Mouse (Mus musculus) heart, embryonic 12.5 days (tissue): ENCODE measurements around the gene Tmem38b. TPM values are rescaled to one million over a fixed set of nuclear protein-coding genes. Genes with fewer than 3 reads are reported as not detected.
"Not testable (repeated sequence)": the region's sequence is repeated elsewhere in the genome, so short reads cannot be mapped to it uniquely, and the experiment has no call there.

Experiments
- ATAC-seq: fragments of 200-750 bp; cut with Nextera tagmentation; 2 replicates; pipeline ENCODE4 v1.8.0; 2017; ENCODE audit warnings: moderate TSS enrichment, moderate library complexity; ENCODE audit not compliant: insufficient number of reproducible peaks, low FRiP score
- H3K27ac ChIP-seq: fragments of 300-500 bp; sonication (generic); 2 replicates; pipeline ENCODE4 v1.5.1; 2016; ENCODE audit warnings: mild to moderate bottlenecking, moderate library complexity; ENCODE audit not compliant: poor library complexity, severe bottlenecking
- H3K27me3 ChIP-seq: fragments of 300-500 bp; sonication (generic); replicated peaks from 2 replicates; pipeline ENCODE4 v1.6.1; 2016; ENCODE audit warnings: mild to moderate bottlenecking, moderate library complexity
- H3K36me3 ChIP-seq: fragments of 300-500 bp; sonication (generic); 2 replicates; pipeline ENCODE4 v1.6.1; 2016; ENCODE audit warnings: mild to moderate bottlenecking, moderate library complexity
- H3K4me1 ChIP-seq: fragments of 300-500 bp; sonication (generic); replicated peaks from 2 replicates; pipeline ENCODE4 v1.6.1; 2016; ENCODE audit warnings: mild to moderate bottlenecking
- H3K4me2 ChIP-seq: fragments of 300-500 bp; sonication (generic); 2 replicates; pipeline ENCODE4 v1.6.1; 2016; ENCODE audit warnings: mild to moderate bottlenecking, moderate library complexity
- H3K4me3 ChIP-seq: fragments of 300-500 bp; sonication (generic); 2 replicates; pipeline ENCODE4 v1.5.1; 2016; ENCODE audit warnings: mild to moderate bottlenecking
- H3K9ac ChIP-seq: fragments of 300-500 bp; sonication (generic); 2 replicates; pipeline ENCODE4 v1.6.1; 2016; ENCODE audit warnings: mild to moderate bottlenecking, moderate library complexity
- H3K9me3 ChIP-seq: fragments of 300-500 bp; sonication (generic); replicated peaks from 2 replicates; pipeline ENCODE4 v1.6.1; 2016; ENCODE audit warnings: mild to moderate bottlenecking, moderate library complexity
- WGBS: fragments of 180-500 bp; shearing (Covaris S2); methylation state at CpG from one replicate; pipeline ENCODE4 v1.1.7; 2016; 5-methylcytosine and 5-hydroxymethylcytosine counted together
- polyA plus RNA-seq: library from polyadenylated mRNA; unstranded; fragments of >200 nt; fragmentation: Nextera tagmentation; extraction: Ambion mirVana; gene quantifications from 2 replicates; pipeline ENCODE4 v1.2.1, GENCODE M21; 2016

The Tmem38b gene
- polyA plus RNA-seq, 1 experiment from 2014 or later = 13.5 TPM

- ATAC-seq = no peak
- no peak overlapping the region for H3K4me3 ChIP-seq
- WGBS = 23% methylated on average over 7 of the region's 7 CpGs
- 0 out of 2 replicates have a peak overlapping the region, but pooled peaks have one; percentile 6 for H3K4me2 ChIP-seq
- no peak overlapping the region for H3K9ac ChIP-seq
- peak overlapping the region; percentile 77 for H3K27ac ChIP-seq
- no peaks in the 10 kb centered on the region for H3K36me3 ChIP-seq
- no peaks in the 10 kb centered on the region for H3K27me3 ChIP-seq
- peaks cover 30% of the 10 kb centered on the region for H3K4me1 ChIP-seq
- H3K9me3 ChIP-seq = 0 out of 2 replicates have a peak, but pooled peaks cover 3% of the 10 kb centered on the region
Measured at GRCm38 (mm10) chr4:53798896-53799676, 26.8 kb upstream of the Tmem38b start.

DNA sequence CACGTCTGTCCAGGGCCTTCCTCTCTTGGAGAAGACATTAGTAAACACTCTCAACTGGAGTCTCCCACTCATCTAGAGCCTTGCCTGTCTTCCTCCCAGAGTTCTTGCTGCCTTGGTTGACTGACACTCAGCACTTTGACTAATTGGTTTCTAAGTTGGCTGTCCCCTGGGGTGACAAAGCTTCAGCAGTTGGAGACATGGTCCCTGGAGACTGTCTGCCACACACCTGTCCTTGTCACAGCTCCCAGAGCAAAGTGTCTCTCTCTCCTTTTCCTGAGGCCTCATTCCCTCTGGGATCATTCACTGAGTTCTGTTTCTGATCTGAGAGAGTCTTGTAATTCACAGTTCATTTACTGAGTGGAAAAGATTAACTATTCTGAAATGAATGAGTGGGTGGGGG, 26.1 kb upstream of the Tmem38b start:
- H3K9me3 ChIP-seq = 0 out of 2 replicates have a peak, but pooled peaks cover 3% of the 10 kb centered on the region
- 0 out of 2 replicates have a peak overlapping the region, but pooled peaks have one; percentile 6 for H3K4me2 ChIP-seq
- H3K9ac ChIP-seq = no peak overlapping the region
- peaks cover 30% of the 10 kb centered on the region for H3K4me1 ChIP-seq
- H3K4me3 ChIP-seq = no peak overlapping the region
- H3K27me3 ChIP-seq = no peaks in the 10 kb centered on the region
- 11% methylated on average over 1 of the region's 1 CpGs for WGBS
- ATAC-seq = no peak
- no peaks in the 10 kb centered on the region for H3K36me3 ChIP-seq
- peak overlapping the region; percentile 77 for H3K27ac ChIP-seq

GRCm38 (mm10) chr4:53803674-53804073, 22.2 kb upstream of the Tmem38b start:
- not testable (repeated sequence) for H3K27ac ChIP-seq, H3K4me2 ChIP-seq, H3K9ac ChIP-seq, H3K4me3 ChIP-seq, ATAC-seq, H3K27me3 ChIP-seq, H3K36me3 ChIP-seq
- 90% methylated on average over 8 of the region's 8 CpGs for WGBS
- H3K9me3 ChIP-seq = peaks cover 13% of the 10 kb centered on the region
- peaks cover 16% of the 10 kb centered on the region for H3K4me1 ChIP-seq

- not testable (repeated sequence) for H3K4me3 ChIP-seq, H3K4me2 ChIP-seq, H3K36me3 ChIP-seq, H3K27ac ChIP-seq, H3K4me1 ChIP-seq, H3K9ac ChIP-seq, H3K27me3 ChIP-seq, ATAC-seq
- H3K9me3 ChIP-seq = peaks cover 13% of the 10 kb centered on the region
- WGBS = 63% methylated on average over 6 of the region's 6 CpGs
Measured at GRCm38 (mm10) chr4:53806428-53806827, 19.4 kb upstream of the Tmem38b start.

DNA sequence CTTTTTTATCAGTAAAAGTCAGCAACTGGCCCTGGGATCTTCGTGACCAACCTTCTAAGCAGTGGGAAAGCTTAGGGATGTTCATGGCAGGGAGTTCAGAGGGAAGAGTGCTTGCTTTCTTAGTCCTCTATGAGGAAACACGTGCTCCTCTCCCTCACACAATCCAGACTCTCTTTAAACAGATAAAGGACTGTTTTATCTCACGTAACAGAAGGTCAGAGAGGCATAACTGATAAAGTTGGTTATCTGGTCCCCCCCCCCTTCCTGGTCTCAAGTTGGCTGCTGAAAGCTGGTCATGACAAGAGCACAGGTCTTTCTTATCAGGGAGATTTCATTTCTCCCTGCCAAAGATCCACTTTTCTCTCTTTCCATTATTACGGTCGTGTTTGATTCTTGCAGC, 7.5 kb upstream of the Tmem38b start:
- H3K9ac ChIP-seq = no peak overlapping the region
- H3K4me2 ChIP-seq = no peak overlapping the region
- H3K27ac ChIP-seq = no peak overlapping the region
- no peak for ATAC-seq
- peaks cover 5% of the 10 kb centered on the region for H3K4me1 ChIP-seq
- WGBS = 12% methylated on average over 5 of the region's 5 CpGs
- H3K27me3 ChIP-seq = no peaks in the 10 kb centered on the region; the same call in 1 of the 2 replicates
- H3K9me3 ChIP-seq = no peaks in the 10 kb centered on the region
- no peaks in the 10 kb centered on the region for H3K36me3 ChIP-seq
- H3K4me3 ChIP-seq = no peak overlapping the region

- H3K36me3 ChIP-seq = no peaks in the 10 kb centered on the region
- H3K27ac ChIP-seq = no peak overlapping the region
- H3K9me3 ChIP-seq = no peaks in the 10 kb centered on the region
- H3K4me2 ChIP-seq = no peak overlapping the region
- ATAC-seq = no peak
- no peaks in the 10 kb centered on the region for H3K4me1 ChIP-seq
- H3K9ac ChIP-seq = no peak overlapping the region
- H3K27me3 ChIP-seq = no peaks in the 10 kb centered on the region
- no peak overlapping the region for H3K4me3 ChIP-seq
- 56% methylated on average over 6 of the region's 6 CpGs for WGBS
Measured at GRCm38 (mm10) chr4:53823697-53824096, 2.1 kb upstream of the Tmem38b start.

- no peaks in the 10 kb centered on the region for H3K9me3 ChIP-seq
- 62% methylated on average over 4 of the region's 4 CpGs for WGBS
Measured at GRCm38 (mm10) chr4:53824831-53825230, 1.0 kb upstream of the Tmem38b start.

GRCm38 (mm10) chr4:53826641-53827248, 900 bp downstream of the Tmem38b start:
- Histone ChIP-seq H3K36me3 (no peaks in the 10 kb centered on the region), H3K27me3 (no peaks in the 10 kb centered on the region), H3K9ac (peak overlapping the region; percentile 82), H3K4me3 (peak overlapping the region; percentile 75), H3K9me3 (no peaks in the 10 kb centered on the region), H3K4me2 (peak overlapping the region; percentile 69), H3K4me1 (no peaks in the 10 kb centered on the region), H3K27ac (0 out of 2 replicates have a peak overlapping the region, but pooled peaks have one; percentile 50)
- 7% methylated on average over 11 of the region's 11 CpGs for WGBS
- no peak for ATAC-seq

More at GRCm38 (mm10) chr4:53824831-53825230, 1.0 kb upstream of the Tmem38b start:
- H3K27me3 ChIP-seq = no peaks in the 10 kb centered on the region
- no peak for ATAC-seq
- no peak overlapping the region for H3K4me2 ChIP-seq
- no peak overlapping the region for H3K27ac ChIP-seq
- no peaks in the 10 kb centered on the region for H3K4me1 ChIP-seq
- H3K4me3 ChIP-seq = no peak overlapping the region
- H3K9ac ChIP-seq = no peak overlapping the region
- no peaks in the 10 kb centered on the region for H3K36me3 ChIP-seq

DNA sequence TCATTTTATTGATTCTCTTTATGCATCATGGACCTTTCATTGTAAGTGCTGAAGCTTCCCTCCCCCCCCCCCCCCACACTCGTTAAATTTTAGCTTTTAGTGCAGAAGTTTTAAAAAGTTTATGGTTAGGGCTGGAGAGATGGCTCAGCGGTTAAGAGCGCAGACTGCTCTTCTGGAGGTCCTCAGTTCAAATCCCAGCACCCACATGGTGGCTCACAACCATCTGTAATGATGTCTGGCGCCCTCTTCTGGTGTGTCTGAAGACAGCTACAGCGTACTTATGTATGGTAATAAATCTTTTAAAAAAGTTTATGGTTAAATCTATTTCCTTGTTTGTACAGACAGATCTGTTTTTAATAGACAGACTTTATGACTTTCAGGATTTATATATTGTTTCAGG, 2.0 kb downstream of the Tmem38b start:
- Histone ChIP-seq H3K9ac (no peak overlapping the region), H3K36me3 (no peaks in the 10 kb centered on the region), H3K27ac (no peak overlapping the region), H3K4me1 (peaks cover 9% of the 10 kb centered on the region), H3K9me3 (no peaks in the 10 kb centered on the region), H3K27me3 (no peaks in the 10 kb centered on the region), H3K4me3 (no peak overlapping the region), H3K4me2 (no peak overlapping the region)
- ATAC-seq = no peak
- 79% methylated on average over 5 of the region's 5 CpGs for WGBS

GRCm38 (mm10) chr4:53828914-53829313, 3.1 kb downstream of the Tmem38b start:
- Histone ChIP-seq H3K27ac (no peak overlapping the region), H3K36me3 (no peaks in the 10 kb centered on the region), H3K9ac (no peak overlapping the region), H3K4me3 (no peak overlapping the region), H3K4me1 (peaks cover 16% of the 10 kb centered on the region), H3K27me3 (no peaks in the 10 kb centered on the region), H3K9me3 (no peaks in the 10 kb centered on the region), H3K4me2 (no peak overlapping the region)
- WGBS = 64% methylated on average over 3 of the region's 3 CpGs
- no peak for ATAC-seq

GRCm38 (mm10) chr4:53830016-53830415, 4.2 kb downstream of the Tmem38b start:
- no peaks in the 10 kb centered on the region for H3K27me3 ChIP-seq
- no peaks in the 10 kb centered on the region for H3K9me3 ChIP-seq
- peaks cover 16% of the 10 kb centered on the region for H3K4me1 ChIP-seq
- no peak overlapping the region for H3K9ac ChIP-seq
- 88% methylated on average over 4 of the region's 4 CpGs for WGBS
- H3K4me2 ChIP-seq = no peak overlapping the region
- H3K27ac ChIP-seq = no peak overlapping the region
- no peaks in the 10 kb centered on the region for H3K36me3 ChIP-seq
- H3K4me3 ChIP-seq = no peak overlapping the region
- ATAC-seq = no peak
